Mouse (Mus musculus) G1E (cell line): ENCODE measurements around the gene Prdm16. TPM values are rescaled to one million over a fixed set of nuclear protein-coding genes. Genes with fewer than 3 reads are reported as not detected.

Source experiments
- ATAC-seq: 2 replicates; pipeline ENCODE4 v1.8.0; 2016; ENCODE audit warnings: mild to moderate bottlenecking; ENCODE audit not compliant: insufficient number of reproducible peaks, poor library complexity, low FRiP score, severe bottlenecking; ENCODE audit errors: extremely low read depth
- DNase-seq: peaks from one replicate; pipeline ENCODE4 v3.0.0; 2012; ENCODE audit warnings: low spot score
- H3K27me3 ChIP-seq: 2 replicates; pipeline ENCODE4 v1.6.1; 2012; ENCODE audit warnings: mild to moderate bottlenecking, low read length, inconsistent platforms; ENCODE audit not compliant: insufficient read depth
- H3K36me3 ChIP-seq: replicated peaks from 2 replicates; pipeline ENCODE3; 2012; ENCODE audit warnings: mild to moderate bottlenecking, inconsistent platforms
- H3K4me1 ChIP-seq: 2 replicates; pipeline ENCODE4 v1.6.1; 2012; ENCODE audit warnings: low read depth, low read length, inconsistent platforms, mixed read lengths; ENCODE audit not compliant: insufficient read depth
- H3K4me3 ChIP-seq: 2 replicates; pipeline ENCODE4 v1.5.1; 2012; ENCODE audit warnings: low read depth, mild to moderate bottlenecking, inconsistent platforms, low read length, moderate library complexity, mixed read lengths
- H3K9me3 ChIP-seq: replicated peaks from 2 replicates; pipeline ENCODE4 v1.6.1; 2012; ENCODE audit warnings: inconsistent platforms
- CTCF ChIP-seq: IDR thresholded peaks from 2 replicates; pipeline ENCODE4 v1.5.1; 2012; ENCODE audit warnings: low read depth, low read length, inconsistent platforms, mixed read lengths
- GATA1 ChIP-seq: IDR thresholded peaks from 2 replicates; pipeline ENCODE4 v1.6.1; 2012; ENCODE audit warnings: borderline replicate concordance, low read length, inconsistent platforms, mixed read lengths
- GATA2 ChIP-seq: IDR thresholded peaks from 2 replicates; pipeline ENCODE4 v1.6.1; 2012; ENCODE audit warnings: low read depth, low read length, inconsistent platforms, borderline replicate concordance
- POLR2AphosphoS5 ChIP-seq: IDR thresholded peaks from 2 replicates; pipeline ENCODE4 v1.6.1; 2012; ENCODE audit warnings: low read depth, low read length, inconsistent platforms; ENCODE audit not compliant: insufficient replicate concordance
- TAL1 ChIP-seq: conservative IDR thresholded peaks from 2 replicates; pipeline ENCODE4 v1.6.1; 2012; ENCODE audit warnings: low read depth, low read length, inconsistent platforms, mixed read lengths
- polyA plus RNA-seq: library from polyadenylated mRNA; stranded (reverse); fragments of >175 nt; gene quantifications from 2 replicates; pipeline ENCODE4 v1.2.3, GENCODE M21; 2012
- total RNA-seq, 2 experiments: library from RNA; stranded (forward) in 1 of 2; stranded (reverse) in 1 of 2; fragments of 200-1000 nt in 1 of 2; fragments of >200 nt in 1 of 2; fragmentation: Nextera tagmentation in 1 of 2; gene quantifications; 2 replicates each; pipeline ENCODE4 v1.2.3; 2014 to 2017

Prdm16 gene
- total and polyA plus RNA-seq, 3 experiments = under 0.01 TPM; not detected in 2

GRCm38 (mm10) chr4:154502403-154503000, 134.2 kb downstream of the Prdm16 start:
- peaks cover 98% of the 10 kb centered on the region for H3K9me3 ChIP-seq
- DNase-seq = no peak
- TF ChIP-seq CTCF (no peak), GATA2 (no peak), TAL1 (no peak), GATA1 (no peak), POLR2AphosphoS5 (no peak)
- H3K4me1 ChIP-seq = no peaks in the 10 kb centered on the region
- H3K4me3 ChIP-seq = no peak overlapping the region
- H3K27me3 ChIP-seq = peaks cover 4% of the 10 kb centered on the region; the same call in 1 of the 2 replicates
- ATAC-seq = no peak
- no peaks in the 10 kb centered on the region for H3K36me3 ChIP-seq

GRCm38 (mm10) chr4:154500695-154501094, 136.0 kb downstream of the Prdm16 start:
- TF ChIP-seq TAL1 (no peak), POLR2AphosphoS5 (no peak), GATA1 (no peak), CTCF (no peak), GATA2 (no peak)
- Histone ChIP-seq H3K4me1 (no peaks in the 10 kb centered on the region), H3K36me3 (no peaks in the 10 kb centered on the region), H3K27me3 (peaks cover 4% of the 10 kb centered on the region; the same call in 1 of the 2 replicates), H3K4me3 (no peak overlapping the region), H3K9me3 (peaks cover 96% of the 10 kb centered on the region)
- ATAC-seq (no peak), DNase-seq (no peak)

GRCm38 (mm10) chr4:154499701-154500523, 136.8 kb downstream of the Prdm16 start:
- no peak overlapping the region for H3K4me3 ChIP-seq
- peaks cover 95% of the 10 kb centered on the region for H3K9me3 ChIP-seq
- no peaks in the 10 kb centered on the region for H3K36me3 ChIP-seq
- ATAC-seq (no peak), DNase-seq (no peak)
- H3K27me3 ChIP-seq = peaks cover 4% of the 10 kb centered on the region; the same call in 1 of the 2 replicates
- H3K4me1 ChIP-seq = no peaks in the 10 kb centered on the region
- TF ChIP-seq GATA1 (no peak), TAL1 (no peak), POLR2AphosphoS5 (no peak), CTCF (no peak), GATA2 (no peak)

GRCm38 (mm10) chr4:154497423-154498175, 139.1 kb downstream of the Prdm16 start:
- Histone ChIP-seq H3K27me3 (no peaks in the 10 kb centered on the region), H3K4me3 (no peak overlapping the region), H3K4me1 (no peaks in the 10 kb centered on the region), H3K36me3 (no peaks in the 10 kb centered on the region), H3K9me3 (peaks cover 94% of the 10 kb centered on the region)
- TF ChIP-seq GATA2 = no peak
- no peak for TF ChIP-seq POLR2AphosphoS5
- TF ChIP-seq TAL1 = no peak
- TF ChIP-seq GATA1 = no peak
- DNase-seq (no peak), ATAC-seq (no peak)

- no peaks in the 10 kb centered on the region for H3K27me3 ChIP-seq
- DNase-seq = no peak
- no peak overlapping the region; the same call in 1 of the 2 replicates for H3K4me3 ChIP-seq
- peaks cover 93% of the 10 kb centered on the region for H3K9me3 ChIP-seq
- H3K4me1 ChIP-seq = no peaks in the 10 kb centered on the region
- TF ChIP-seq CTCF (no peak), GATA1 (no peak), TAL1 (no peak), POLR2AphosphoS5 (no peak), GATA2 (no peak)
- no peak for ATAC-seq
- no peaks in the 10 kb centered on the region for H3K36me3 ChIP-seq
Observed at GRCm38 (mm10) chr4:154496991-154497390, 139.7 kb downstream of the Prdm16 start.

GRCm38 (mm10) chr4:154496522-154496921, 140.2 kb downstream of the Prdm16 start:
- ATAC-seq (no peak), DNase-seq (no peak)
- H3K4me3 ChIP-seq = no peak overlapping the region
- no peaks in the 10 kb centered on the region for H3K27me3 ChIP-seq
- H3K4me1 ChIP-seq = no peaks in the 10 kb centered on the region
- TF ChIP-seq CTCF (no peak), GATA1 (no peak), TAL1 (no peak), POLR2AphosphoS5 (no peak), GATA2 (no peak)
- H3K9me3 ChIP-seq = peaks cover 91% of the 10 kb centered on the region
- H3K36me3 ChIP-seq = no peaks in the 10 kb centered on the region
